Mouse (Mus musculus): ENCODE data around the gene Dnajc5.
A peak's percentile ranks its signal among the peaks of the same experiment; 100 is the strongest.

Gene Dnajc5

DNA sequence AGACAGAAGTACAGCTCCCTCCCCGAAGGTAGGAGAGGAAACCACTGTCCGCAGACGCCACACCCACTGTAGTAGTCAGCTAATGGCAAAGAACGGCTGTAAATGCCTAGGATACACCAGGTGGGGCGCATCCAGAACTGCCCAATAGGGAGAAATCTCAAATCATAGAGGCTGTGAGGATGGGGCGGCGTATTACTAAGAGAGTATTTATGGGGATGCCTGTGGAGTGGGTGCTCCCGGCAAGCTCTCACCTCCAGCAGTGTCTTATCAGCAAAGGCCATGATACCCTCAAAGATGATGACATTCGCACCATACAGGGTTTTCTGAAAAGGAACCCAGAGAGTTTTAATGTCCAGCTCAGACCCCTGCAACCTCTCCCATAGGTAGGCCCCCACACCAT, 53.7 kb downstream of the Dnajc5 start:
- peak; percentile 79 for DNase-seq

DNA sequence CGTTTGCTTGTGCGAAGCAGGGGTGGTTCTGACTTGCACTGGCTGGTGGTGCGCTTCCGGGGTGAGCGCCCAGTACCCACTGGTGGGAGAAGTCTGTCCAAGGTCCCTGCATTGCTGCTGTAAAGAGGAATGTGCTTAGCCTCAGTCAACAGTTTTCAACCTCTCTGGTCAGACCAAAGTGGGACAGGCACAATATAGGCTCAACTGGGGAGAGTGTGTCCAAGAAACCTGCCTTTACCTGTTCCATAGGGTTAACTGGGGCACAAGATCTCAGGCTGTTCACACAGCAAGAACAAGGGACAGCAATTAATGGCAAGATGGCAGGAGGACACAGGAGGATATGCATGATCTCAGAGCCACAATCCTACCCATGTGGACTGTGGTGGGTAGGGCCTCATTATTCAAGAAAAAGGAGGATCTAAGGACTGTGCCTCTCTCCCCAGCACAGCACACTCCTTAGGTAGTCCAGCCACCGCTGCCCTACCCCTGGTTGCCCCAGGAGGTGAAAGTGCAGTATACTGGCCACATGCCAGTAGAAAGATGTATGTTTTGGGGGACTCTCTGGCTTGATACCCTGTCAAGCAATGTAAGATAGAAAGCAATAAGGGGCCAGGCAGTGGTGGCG, 54.7 kb downstream of the Dnajc5 start:
- peak; percentile 86 for DNase-seq

DNA sequence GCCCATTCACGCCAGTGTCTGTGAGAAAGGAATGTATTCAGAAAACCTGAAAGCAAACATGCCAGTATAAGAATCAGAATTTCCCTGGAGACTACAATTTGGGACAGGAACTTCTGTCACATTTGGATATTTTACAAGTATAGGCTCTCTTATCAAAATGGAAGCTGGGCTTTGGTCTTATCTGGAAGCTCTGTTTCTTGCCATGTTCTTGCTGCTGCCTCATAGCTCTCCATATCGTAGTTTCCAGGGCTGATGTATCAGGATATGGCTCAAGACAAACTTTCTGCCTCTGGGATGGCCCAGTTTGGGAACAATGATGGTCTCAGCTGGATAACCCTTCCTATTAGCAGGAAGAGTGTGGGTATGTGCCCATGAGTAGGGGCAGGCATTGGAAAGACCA, 56.3 kb downstream of the Dnajc5 start:
- peak; percentile 72 for DNase-seq

DNA sequence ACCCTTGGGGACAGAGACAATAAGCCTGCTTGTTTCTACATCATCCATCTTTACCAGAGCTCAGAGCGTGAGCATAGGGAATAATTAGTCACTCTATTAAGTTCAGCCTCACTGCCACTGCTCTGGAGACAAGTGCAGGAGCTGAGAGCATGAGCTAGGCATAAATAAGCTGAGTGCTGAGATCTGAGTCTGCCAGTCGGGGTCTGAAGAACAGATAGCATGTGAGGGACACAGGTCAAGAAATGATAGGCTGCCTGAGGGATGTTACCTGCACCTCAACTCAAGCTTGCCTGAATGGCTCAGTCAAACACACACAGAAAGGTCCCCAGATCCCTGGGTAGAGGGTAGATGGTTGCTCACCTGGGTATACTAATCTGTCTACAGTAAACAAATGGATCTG, 56.8 kb downstream of the Dnajc5 start:
- peak; percentile 82 for DNase-seq

DNA sequence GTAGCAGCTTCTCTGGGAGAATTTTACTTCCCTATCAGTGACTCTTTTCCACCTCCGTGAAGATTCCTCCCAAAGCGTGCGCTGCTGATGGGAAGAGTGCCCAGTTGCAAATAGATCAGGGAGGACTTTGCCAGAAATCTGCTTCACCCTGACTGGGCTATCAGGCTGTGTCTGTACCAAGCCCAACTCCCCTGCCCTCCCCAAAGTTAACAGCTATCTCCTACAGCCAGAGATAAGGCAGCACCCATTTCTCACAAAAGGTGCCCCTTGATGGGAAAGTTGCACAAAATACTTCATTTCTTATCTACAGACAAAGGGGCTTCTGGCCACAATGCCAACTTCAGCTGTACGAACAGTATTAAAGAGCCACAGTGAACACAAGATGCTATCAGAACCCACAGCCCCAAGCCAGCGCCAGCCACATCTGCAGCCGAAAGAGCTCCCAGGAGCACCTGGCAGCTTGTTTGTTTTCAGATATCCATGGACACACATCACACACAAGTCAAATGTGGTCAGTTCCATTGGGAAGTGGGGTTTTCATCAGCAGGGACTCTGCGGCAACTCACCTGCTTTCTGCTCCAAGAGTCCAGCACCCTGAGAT, 57.8 kb downstream of the Dnajc5 start:
- peak; percentile 88 for DNase-seq

DNA sequence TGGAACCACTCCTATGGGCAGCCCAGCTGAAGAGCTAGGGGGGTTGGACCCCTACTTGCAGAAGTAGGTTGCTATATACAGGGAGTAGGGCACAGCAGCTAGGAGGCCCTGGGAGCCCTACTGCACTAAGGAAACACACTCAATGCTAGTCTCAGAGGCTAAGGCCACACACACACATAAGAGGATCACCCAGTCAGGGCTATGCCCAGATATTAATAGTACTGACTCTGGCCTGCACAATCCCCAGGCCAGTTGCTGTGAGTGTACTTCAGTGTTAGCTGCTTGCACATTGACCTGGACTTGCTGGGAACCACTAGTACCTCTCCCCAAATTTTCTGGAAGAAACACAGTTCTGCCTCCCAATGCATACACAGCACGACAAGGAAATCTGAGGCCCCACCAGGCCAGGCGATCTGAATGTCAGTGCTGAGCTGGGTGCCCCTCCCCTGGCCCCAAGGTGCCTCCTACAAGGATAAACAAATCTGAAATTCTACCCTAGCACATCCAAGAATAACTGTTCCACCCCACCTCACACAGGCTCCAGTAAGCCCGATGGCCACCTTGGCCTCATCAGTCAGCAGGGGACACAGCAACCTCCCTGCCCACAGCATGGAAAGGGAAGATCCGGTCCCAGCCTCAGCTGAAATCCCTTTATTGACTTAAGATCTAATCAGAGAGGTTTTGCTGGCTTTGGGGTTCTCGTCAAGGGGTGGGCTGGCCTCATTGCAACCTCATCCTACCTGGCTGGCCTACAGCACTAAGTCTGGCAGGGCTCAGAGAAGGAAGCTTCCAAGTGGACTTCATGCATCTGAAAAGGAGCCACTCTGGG, 58.7 kb downstream of the Dnajc5 start:
- peak; percentile 93 for DNase-seq

DNA sequence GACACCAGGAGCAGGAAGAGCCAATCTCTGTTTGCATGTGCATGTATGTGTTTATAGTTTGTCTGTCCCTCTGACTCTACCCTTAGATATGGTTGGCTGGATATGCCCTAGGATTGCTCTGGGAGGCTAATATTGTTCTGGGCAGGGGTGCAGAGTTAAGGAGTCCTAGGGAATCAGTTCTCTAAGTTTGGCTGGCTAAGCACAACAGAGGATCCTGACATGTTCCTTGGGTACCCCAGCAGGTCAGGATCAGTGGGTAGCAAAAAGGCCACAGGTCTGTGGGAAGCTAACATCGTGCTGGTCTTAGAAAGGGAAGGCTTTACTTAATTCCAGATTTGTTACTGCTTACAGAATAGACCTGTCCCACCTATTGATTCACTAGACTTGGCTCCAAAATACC, 59.4 kb downstream of the Dnajc5 start:
- DNase-seq = peak; percentile 72

DNA sequence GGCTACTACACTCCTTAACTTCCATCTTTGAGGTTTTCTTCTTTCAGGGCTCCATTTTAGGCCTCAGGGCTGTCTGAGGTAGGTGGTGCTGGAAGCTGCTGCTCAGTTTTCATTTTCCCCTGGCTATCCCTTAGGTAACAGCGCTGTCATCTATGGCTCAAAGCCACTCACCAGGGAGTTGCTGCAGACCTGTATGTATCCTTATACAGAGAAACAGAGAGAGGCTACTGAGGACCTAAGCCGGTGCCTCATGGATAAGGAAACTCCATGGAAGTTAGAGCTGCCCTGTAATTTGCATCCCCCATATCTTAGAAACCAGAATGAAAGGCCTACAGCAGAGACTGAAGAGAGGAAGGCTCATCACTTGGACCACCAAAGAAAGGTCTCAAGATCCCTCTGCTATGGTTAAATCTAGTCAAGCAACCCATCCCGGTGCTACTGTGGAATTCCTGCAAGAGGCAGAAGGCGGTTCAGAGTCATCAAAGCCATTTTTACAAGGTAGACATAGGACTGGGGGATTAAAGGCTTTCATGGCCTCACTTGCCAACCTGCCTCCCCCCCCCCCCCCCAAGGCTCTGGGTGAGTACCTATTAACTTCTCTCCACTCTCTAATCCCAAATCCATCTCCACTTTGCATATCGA, 60.0 kb downstream of the Dnajc5 start:
- DNase-seq = peak; percentile 87

DNA sequence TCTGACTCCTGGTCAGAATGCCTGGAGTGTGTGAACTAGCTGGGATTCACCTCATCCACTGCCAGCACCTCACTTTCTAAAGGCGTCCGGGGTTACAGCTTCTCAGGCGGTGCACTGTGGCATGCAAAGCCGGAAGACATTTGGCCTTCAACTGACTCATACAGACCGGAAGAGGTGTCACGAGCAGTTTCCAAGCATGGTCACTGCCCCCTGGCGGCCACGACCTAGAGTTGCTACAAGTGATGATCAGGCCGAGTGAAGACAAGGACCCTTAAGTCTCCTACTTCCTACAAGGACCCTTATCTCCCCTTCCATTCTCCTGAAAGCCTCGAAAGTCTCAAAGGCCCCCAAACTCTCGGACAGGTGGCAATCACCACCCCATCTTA, 60.7 kb downstream of the Dnajc5 start:
- DNase-seq = peak; percentile 99

DNA sequence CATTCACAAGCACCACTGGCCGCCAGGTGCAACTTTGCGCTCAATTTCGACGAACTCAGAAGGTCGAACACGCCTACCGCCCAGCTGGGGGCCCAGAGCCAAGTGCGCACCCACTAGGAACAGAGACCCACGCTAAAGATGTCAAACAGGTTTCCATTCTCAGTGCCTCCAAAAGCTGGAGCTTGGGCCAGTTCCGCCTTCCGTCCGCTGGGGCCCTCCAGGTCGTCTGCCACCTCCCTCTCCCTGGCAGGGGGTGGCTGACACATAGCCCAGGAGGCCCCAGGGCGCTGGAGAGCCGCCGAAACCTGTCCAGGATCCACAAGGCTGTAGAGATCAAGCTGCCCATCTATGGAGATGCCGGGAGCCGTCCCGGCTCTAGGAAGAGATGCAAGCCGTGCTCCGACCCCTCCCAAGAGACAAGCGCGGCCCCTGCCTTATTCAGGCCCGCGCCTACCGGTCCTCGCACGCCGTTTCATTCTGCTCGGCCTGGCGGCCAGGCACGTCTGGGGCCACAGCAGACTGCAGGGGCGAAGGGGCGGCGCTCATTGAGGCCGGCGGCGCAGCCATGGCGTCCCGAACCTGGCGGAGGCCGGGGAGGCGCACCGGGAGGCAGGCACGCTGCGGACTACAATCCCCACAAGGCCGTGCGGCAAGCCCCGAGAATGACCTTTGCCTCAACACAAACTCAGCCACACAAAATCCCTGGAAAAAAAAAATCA, 61.3 kb downstream of the Dnajc5 start:
- DNase-seq = peak; percentile 98

DNA sequence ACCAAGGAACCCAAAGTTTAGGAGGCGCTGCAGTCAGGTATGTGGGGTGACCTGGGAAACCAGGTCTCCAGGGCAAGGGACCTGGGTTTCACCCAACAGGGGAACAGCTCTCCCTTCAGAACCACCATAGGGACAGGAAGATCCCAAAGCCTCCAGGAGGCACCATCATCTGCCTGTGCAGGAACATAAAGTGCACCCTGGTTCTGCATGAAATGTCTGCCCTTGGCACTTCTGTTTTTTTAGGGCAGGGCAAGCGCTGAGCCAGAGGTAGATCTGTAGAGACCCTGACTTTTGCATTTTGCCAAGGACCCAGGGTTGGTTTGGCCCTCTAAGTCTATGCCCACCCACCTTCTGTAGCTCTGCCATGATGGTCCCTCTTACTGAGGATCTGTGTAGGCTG, 62.1 kb downstream of the Dnajc5 start:
- DNase-seq = peak; percentile 92

DNA sequence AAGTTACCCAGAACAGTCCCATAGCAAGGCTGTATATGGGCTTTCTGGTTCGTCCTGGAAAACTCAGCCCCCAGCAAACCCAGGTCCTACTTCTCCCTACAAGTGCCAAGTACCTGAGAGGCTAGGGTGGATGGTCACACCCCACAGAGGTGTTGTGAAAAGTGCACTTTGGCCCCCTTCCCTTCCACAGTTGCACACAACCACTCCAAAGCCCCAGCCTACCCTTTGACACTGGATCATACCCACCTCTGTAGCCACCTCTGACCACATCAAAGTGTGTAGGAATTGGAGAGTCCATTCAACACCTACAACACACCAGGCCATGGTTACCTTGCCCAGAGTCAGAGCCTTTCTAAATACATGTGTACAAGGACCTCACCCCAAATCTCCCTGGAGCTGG, 62.7 kb downstream of the Dnajc5 start:
- peak; percentile 89 for DNase-seq

DNA sequence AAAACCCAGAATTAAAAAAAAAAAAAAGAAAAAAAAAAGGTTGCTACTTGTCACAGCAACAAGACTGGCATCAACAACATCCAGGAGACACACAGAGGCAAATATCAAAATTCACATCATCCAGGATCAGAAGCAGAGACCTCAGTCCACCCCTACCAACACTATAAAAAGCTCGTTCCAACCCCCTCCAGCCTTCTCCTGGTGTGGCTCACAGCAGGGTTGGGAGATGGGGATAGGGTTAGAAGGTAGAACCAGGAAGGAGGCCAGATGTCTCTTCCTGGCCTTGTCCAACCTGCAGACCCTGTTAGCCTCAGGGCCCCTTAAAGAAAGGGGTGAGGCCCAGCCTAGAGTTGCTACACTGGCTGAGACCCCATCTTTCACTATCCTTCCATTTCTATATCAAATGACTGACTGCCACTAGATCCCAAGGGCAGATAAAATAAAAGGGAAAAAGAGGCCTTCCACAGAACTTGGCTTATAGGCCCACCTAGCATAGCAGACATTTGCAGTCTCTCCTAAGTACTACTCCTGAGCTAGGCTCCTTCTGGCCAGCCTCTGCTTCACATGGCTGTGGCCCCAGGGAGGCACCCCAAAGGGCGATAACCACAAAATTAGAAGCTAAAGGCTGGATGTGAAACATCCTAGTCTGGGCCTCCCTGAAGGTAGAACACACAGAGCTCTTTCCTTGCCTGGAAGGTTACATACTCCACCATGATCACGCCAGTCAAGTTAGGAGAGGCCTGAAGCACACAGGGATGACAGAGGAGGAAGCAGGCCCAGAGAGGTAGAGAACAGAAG, 63.4 kb downstream of the Dnajc5 start:
- peak; percentile 84 for DNase-seq

DNA sequence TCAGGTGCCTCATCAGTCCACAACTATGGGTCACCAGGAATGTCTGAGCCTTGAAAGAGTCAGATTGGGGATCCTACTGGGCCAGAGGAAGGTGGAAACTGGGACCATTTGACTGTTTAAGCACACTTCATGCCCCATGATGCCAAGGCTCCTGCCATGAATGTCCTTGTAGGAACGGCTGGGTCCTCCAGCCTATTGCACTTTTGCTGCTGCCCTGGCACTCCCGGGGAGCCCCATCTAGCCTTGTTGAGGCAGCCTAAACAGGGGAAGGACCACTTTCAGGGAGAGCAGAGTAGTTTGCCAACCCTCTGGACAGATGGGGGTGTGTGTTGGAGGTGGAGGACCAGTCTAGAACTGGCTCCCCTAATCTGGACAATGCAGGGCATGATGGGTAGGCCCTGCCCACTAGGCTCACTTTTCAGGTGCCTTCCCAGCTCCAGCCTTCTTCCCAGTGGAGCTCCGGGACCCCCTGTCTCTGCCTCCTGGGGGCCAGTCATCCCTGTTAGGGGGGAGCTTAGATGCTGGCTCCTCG, 64.2 kb downstream of the Dnajc5 start, which contains the start of gene Uckl1:
Gene Uckl1, minus strand, starts transcription at position 482 of the 532 bp plus-strand sequence.
- peak; percentile 79 for DNase-seq

DNA sequence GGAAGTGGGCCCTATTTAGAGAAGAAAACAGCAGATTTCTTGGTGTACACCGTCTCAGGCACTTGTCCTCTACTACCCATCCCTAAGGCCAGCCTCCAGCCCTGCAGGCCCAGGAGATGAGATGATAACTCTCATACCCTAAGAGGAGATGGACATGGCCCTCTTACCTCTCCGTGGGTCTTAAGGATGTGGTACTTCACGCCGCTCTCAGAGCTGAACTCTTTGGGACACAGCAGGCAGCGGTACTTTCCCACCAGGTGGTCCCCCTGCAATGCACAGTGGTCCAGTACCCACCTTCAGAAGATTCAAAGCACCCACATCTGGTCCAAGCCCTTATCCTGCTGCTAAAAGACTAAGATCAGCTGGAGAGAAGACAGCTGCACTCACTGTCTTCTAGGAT, 65.2 kb downstream of the Dnajc5 start:
- DNase-seq = peak; percentile 87

DNA sequence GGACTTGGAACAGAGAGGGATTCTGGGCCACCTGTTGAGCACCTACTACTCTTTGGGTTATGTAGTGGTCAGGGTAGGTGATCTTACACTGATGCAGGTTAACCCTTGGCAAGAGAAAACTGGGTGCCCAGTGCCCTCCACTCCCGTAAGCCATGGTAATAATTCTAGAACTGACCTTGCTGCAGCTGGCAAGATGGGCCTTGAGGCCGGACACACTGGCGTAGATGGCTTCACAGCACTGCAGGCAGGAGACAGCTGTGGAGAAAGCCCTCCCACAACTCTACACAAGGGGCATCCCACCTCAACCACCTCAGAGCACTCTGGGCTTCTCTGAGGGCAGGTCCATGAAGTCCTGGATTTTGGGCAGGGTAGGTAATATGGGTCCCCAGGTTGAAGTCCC, 65.8 kb downstream of the Dnajc5 start:
- peak; percentile 83 for DNase-seq

DNA sequence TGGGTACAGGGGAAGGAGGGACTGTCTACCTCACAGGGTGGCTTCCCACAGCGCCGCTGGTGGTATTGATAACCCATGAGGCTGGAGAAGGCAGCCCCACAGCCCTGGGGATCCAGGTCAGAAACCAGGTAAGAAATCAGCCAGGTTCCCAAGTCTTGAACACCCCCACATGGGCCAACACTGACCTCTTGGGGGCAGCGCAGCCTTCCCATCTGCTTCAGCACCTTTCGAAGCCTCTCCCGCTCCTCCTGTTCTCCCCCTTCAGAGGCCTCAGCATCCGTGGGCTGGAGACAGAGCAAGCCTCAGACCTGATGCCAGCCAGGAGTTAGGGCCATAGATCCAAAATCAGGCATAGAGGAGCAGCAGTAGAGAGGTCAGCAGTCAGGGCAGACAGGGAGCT, 67.5 kb downstream of the Dnajc5 start:
- peak; percentile 88 for DNase-seq

DNA sequence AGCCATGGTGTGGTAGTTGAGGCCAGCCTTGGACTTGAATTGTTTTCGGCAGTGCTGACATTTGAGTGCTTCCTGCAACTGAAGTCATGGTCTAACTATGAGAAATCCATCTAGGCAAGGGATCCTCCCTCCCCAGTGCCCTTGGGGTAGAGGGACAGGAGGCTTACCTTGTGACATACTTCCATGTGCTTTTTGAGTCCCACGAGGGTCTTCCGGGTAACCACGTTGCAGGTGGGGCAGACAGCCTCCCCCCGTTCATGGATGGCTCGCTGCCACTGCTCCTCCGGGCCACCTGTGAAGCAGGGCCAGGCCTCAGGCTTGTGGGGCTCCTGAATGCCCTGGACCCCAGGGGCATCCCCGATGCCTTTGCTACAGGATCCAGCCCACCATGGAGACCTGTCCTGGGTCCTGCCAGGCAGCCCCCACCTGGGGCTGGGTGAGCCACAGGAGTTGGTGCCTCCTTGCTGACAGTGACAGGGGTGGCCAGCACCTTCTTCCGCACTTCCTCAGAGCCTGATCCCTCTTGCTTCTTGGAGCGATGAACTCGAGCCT, 68.0 kb downstream of the Dnajc5 start:
- peak; percentile 92 for DNase-seq

DNA sequence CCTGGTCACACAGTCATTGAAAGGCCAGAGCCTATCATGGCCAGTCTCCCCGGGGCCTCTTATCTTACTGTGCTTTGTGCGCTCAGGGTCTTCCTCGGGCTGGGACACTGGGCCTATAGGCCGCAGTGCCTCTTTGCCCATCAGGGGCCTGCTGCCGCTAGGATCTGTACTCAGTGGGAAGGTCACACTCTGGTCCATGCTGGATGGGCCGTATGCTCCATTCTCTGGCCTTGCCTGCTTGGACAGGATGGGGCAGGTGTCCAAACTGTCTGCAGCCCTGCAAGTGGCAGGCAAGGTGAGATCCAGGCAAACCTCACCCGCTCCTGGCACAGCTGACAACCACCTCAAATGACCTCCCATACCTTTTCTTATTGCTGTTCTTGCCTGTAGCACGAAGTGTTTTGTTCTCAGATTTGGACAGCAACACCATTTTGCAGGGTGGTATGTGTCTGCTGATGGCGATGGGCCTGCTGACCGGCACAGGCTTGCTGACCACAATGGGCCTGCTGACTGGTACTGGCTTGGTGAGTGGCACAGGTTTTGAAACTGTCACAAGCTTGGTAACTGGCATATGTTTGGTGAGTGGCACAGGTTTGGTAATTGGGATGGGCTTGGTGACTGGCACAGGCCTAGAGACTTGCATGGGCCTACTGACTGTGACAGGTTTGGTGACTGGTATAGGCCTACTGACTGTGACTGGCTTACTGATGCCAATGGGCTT, 68.9 kb downstream of the Dnajc5 start:
- DNase-seq = peak; percentile 89

DNA sequence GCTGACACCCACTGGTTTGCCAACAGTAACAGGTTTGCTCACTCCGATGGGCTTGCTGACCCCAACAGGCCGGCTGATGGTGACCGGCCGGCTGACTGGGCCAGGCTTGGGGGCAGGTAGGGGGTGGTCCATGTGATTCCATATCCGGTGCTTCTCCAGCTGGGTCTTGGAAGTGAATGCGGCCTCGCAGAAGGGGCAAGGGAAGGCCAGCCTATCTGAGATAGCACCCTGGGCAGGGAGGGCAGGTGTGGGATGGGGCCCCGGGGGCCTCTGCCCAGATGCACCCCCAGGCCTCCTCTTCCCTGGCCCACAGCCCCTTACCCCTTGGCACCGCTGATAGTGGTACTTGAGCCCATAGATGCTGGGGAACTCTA, 69.4 kb downstream of the Dnajc5 start:
- DNase-seq = peak; percentile 93

DNA sequence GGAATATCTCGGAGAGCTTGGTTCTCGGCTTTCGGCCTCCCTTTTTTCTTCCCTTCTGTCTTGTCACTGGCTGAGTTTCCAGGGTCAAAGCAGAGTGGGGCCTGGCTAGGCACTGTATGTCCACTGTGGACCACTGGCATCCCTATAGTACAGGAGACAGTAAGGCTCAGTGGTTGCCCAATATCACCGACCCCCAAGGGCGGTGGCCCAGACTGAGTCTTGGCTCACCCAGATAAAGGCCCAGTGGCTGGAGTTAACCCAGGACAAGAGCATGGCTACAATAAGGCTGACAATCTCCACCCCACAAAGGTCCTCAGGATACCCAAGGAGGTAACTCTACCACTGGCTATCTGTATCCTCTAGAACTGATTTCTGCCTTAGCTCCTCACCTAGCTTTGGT, 70.2 kb downstream of the Dnajc5 start:
- peak; percentile 88 for DNase-seq
